Mouse (Mus musculus) MEL (cell line): ENCODE results near the gene Prkag2. TPM values are rescaled to one million over a fixed set of nuclear protein-coding genes. Genes with fewer than 3 reads are reported as not detected.

Source experiments
- DNase-seq: peaks from one replicate; pipeline ENCODE4 v3.0.0; 2011; ENCODE audit warnings: low read depth, low spot score
- H3K27ac ChIP-seq: 2 replicates; pipeline ENCODE4 v1.5.1; 2012; ENCODE audit warnings: low read depth, mild to moderate bottlenecking, control low read depth, low read length, moderate library complexity; ENCODE audit not compliant: control insufficient read depth
- H3K27me3 ChIP-seq, 2 experiments: fragments of 150-350 bp in 1 of 2; sonication (generic) in 1 of 2; 2 replicates each; pipeline ENCODE4 v1.6.1; 2012; ENCODE audit warnings: low read length in 2 of 2, mild to moderate bottlenecking in 2 of 2, improper control_type of control experiment in 1 of 2, moderate library complexity in 1 of 2; ENCODE audit not compliant: insufficient read depth in 2 of 2, control insufficient read depth in 1 of 2
- H3K36me3 ChIP-seq, 2 experiments: 2 replicates each; pipeline ENCODE4 v1.6.1; 2012 to 2014; ENCODE audit warnings: low read length in 2 of 2, improper control_type of control experiment in 1 of 2, inconsistent platforms in 1 of 2, mild to moderate bottlenecking in 1 of 2; ENCODE audit not compliant: insufficient read depth in 2 of 2, control insufficient read depth in 1 of 2
- H3K4me1 ChIP-seq, 2 experiments: fragments of 150-350 bp in 1 of 2; sonication (generic) in 1 of 2; 2 replicates each; pipeline ENCODE4 v1.6.1; 2012; ENCODE audit warnings: low read length in 2 of 2, improper control_type of control experiment in 1 of 2, mild to moderate bottlenecking in 1 of 2; ENCODE audit not compliant: insufficient read depth in 2 of 2, control insufficient read depth in 1 of 2
- H3K4me3 ChIP-seq, 2 experiments: fragments of 150-350 bp in 1 of 2; sonication (generic) in 1 of 2; 2 replicates each; pipeline ENCODE4 v1.5.1; 2012; ENCODE audit warnings: low read depth in 2 of 2, low read length in 2 of 2, mild to moderate bottlenecking in 2 of 2, moderate library complexity in 2 of 2, control low read depth in 1 of 2, improper control_type of control experiment in 1 of 2; ENCODE audit not compliant: control insufficient read depth in 1 of 2, insufficient read depth in 1 of 2
- H3K79me2 ChIP-seq: 2 replicates; pipeline ENCODE4 v1.6.1; 2012; ENCODE audit warnings: mild to moderate bottlenecking, low read length, moderate library complexity; ENCODE audit not compliant: control insufficient read depth, poor library complexity, insufficient read depth
- H3K9ac ChIP-seq: 2 replicates; pipeline ENCODE4 v1.6.1; 2012; ENCODE audit warnings: low read depth, mild to moderate bottlenecking, control low read depth, low read length, moderate library complexity; ENCODE audit not compliant: control insufficient read depth, poor library complexity, severe bottlenecking
- H3K9me3 ChIP-seq: fragments of 150-350 bp; sonication (generic); replicated peaks from 2 replicates; pipeline ENCODE4 v1.6.1; 2012; ENCODE audit warnings: mild to moderate bottlenecking, low read length, improper control_type of control experiment, moderate library complexity; ENCODE audit not compliant: insufficient read depth
- BHLHE40 ChIP-seq: IDR thresholded peaks from 2 replicates; pipeline ENCODE4 v1.6.1; 2012; ENCODE audit warnings: low read depth, mild to moderate bottlenecking, inconsistent platforms, low read length, improper control_type of control experiment, borderline replicate concordance
- CTCF ChIP-seq, 3 experiments: IDR thresholded peaks in 2 of 3; conservative IDR thresholded peaks in 1 of 3; 2 replicates each; pipeline ENCODE4 v1.5.1; 2011 to 2012; ENCODE audit warnings: low read length in 3 of 3, low read depth in 2 of 3, mild to moderate bottlenecking in 2 of 3, improper control_type of control experiment in 1 of 3, inconsistent platforms in 1 of 3, mixed read lengths in 1 of 3, moderate library complexity in 1 of 3; ENCODE audit not compliant: control insufficient read depth in 1 of 3, insufficient read depth in 1 of 3, poor library complexity in 1 of 3, severe bottlenecking in 1 of 3
- E2F4 ChIP-seq: IDR thresholded peaks from 2 replicates; pipeline ENCODE4 v1.6.1; 2011; ENCODE audit warnings: low read depth, low read length, improper control_type of control experiment, borderline replicate concordance
- ELF1 ChIP-seq: IDR thresholded peaks from 2 replicates; pipeline ENCODE4 v1.6.1; 2014; ENCODE audit warnings: low read depth, mild to moderate bottlenecking, inconsistent platforms, low read length, improper control_type of control experiment, moderate library complexity
- EP300 ChIP-seq, 2 experiments: IDR thresholded peaks; 2 replicates each; pipeline ENCODE4 v1.6.1; 2011; ENCODE audit warnings: improper control_type of control experiment in 2 of 2, low read length in 2 of 2, low read depth in 1 of 2, mild to moderate bottlenecking in 1 of 2
- ETS1 ChIP-seq: IDR thresholded peaks from 2 replicates; pipeline ENCODE4 v1.6.1; 2012; ENCODE audit warnings: low read depth, mild to moderate bottlenecking, inconsistent platforms, low read length, improper control_type of control experiment, moderate library complexity
- GABPA ChIP-seq: IDR thresholded peaks from 2 replicates; pipeline ENCODE4 v1.6.1; 2012; ENCODE audit warnings: low read depth, mild to moderate bottlenecking, inconsistent platforms, low read length, improper control_type of control experiment, moderate library complexity
- GATA1 ChIP-seq: IDR thresholded peaks from 2 replicates; pipeline ENCODE4 v1.6.1; 2011; ENCODE audit warnings: low read depth, low read length, improper control_type of control experiment
- HCFC1 ChIP-seq: IDR thresholded peaks from 2 replicates; pipeline ENCODE4 v1.6.1; 2012; ENCODE audit warnings: low read depth, mild to moderate bottlenecking, inconsistent platforms, low read length, improper control_type of control experiment, moderate library complexity
- JUND ChIP-seq: IDR thresholded peaks from 2 replicates; pipeline ENCODE4 v1.6.1; 2011; ENCODE audit warnings: low read depth, mild to moderate bottlenecking, improper control_type of control experiment, low read length
- KAT2A ChIP-seq: conservative IDR thresholded peaks from 2 replicates; pipeline ENCODE4 v1.6.1; 2012; ENCODE audit warnings: low read depth, low read length, improper control_type of control experiment, inconsistent platforms
- MYC ChIP-seq: IDR thresholded peaks from 2 replicates; pipeline ENCODE4 v1.6.1; 2011; ENCODE audit warnings: low read depth, mild to moderate bottlenecking, low read length, improper control_type of control experiment, moderate library complexity
- NRF1 ChIP-seq: IDR thresholded peaks from 2 replicates; pipeline ENCODE4 v1.6.1; 2014; ENCODE audit warnings: low read depth, mild to moderate bottlenecking, inconsistent platforms, low read length, improper control_type of control experiment, moderate library complexity; ENCODE audit not compliant: poor library complexity, insufficient read depth, severe bottlenecking
- RCOR1 ChIP-seq: IDR thresholded peaks from 2 replicates; pipeline ENCODE4 v1.6.1; 2012; ENCODE audit warnings: low read depth, mild to moderate bottlenecking, inconsistent platforms, low read length, improper control_type of control experiment
- SIN3A ChIP-seq: IDR thresholded peaks from 2 replicates; pipeline ENCODE4 v1.6.1; 2012; ENCODE audit warnings: low read length, improper control_type of control experiment, inconsistent platforms
- TAL1 ChIP-seq: IDR thresholded peaks from 2 replicates; pipeline ENCODE4 v1.6.1; 2012; ENCODE audit warnings: mild to moderate bottlenecking, inconsistent platforms, low read length, moderate library complexity, mixed read lengths
- TBP ChIP-seq: IDR thresholded peaks from 2 replicates; pipeline ENCODE4 v1.8.0; 2011; ENCODE audit warnings: low read depth, low read length, improper control_type of control experiment
- TCF12 ChIP-seq: IDR thresholded peaks from 2 replicates; pipeline ENCODE4 v1.6.1; 2014; ENCODE audit warnings: low read depth, mild to moderate bottlenecking, inconsistent platforms, low read length, improper control_type of control experiment, moderate library complexity
- USF2 ChIP-seq, 2 experiments: IDR thresholded peaks; 2 replicates each; pipeline ENCODE4 v1.6.1; 2011 to 2012; ENCODE audit warnings: improper control_type of control experiment in 2 of 2, low read length in 2 of 2, borderline replicate concordance in 1 of 2, inconsistent platforms in 1 of 2, low read depth in 1 of 2, mild to moderate bottlenecking in 1 of 2; ENCODE audit not compliant: insufficient read depth in 1 of 2
- ZC3H11A ChIP-seq: IDR thresholded peaks from 2 replicates; pipeline ENCODE4 v1.6.1; 2012; ENCODE audit warnings: low read depth, mild to moderate bottlenecking, inconsistent platforms, low read length, improper control_type of control experiment
- ZKSCAN1 ChIP-seq: IDR thresholded peaks from 2 replicates; pipeline ENCODE4 v1.6.1; 2012; ENCODE audit warnings: low read depth, mild to moderate bottlenecking, inconsistent platforms, low read length, improper control_type of control experiment, moderate library complexity
- ZMIZ1 ChIP-seq: IDR thresholded peaks from 2 replicates; pipeline ENCODE4 v1.6.1; 2012; ENCODE audit warnings: low read depth, mild to moderate bottlenecking, inconsistent platforms, low read length, improper control_type of control experiment, moderate library complexity
- polyA plus RNA-seq, 2 experiments: library from polyadenylated mRNA; stranded (reverse) in 1 of 2; unstranded in 1 of 2; fragments of >175 nt in 1 of 2; fragments of >200 nt in 1 of 2; gene quantifications; 2 replicates each; pipeline versions ENCODE4 v1.2.1 to v1.2.4; 2012; ENCODE audit warnings: low replicate concordance in 2 of 2, low read depth in 1 of 2; ENCODE audit not compliant: insufficient read length in 2 of 2, insufficient read depth in 1 of 2, missing spikeins in 1 of 2
- total RNA-seq: library from RNA; depleted of rRNA; stranded (reverse); fragments of 300-350 nt; gene quantifications from 2 replicates; pipeline ENCODE4 v1.2.3, GENCODE M21; 2012

The Prkag2 gene
- total and polyA plus RNA-seq, 3 experiments, result 8.0 to 27.9 TPM; not detected in 1

DNA sequence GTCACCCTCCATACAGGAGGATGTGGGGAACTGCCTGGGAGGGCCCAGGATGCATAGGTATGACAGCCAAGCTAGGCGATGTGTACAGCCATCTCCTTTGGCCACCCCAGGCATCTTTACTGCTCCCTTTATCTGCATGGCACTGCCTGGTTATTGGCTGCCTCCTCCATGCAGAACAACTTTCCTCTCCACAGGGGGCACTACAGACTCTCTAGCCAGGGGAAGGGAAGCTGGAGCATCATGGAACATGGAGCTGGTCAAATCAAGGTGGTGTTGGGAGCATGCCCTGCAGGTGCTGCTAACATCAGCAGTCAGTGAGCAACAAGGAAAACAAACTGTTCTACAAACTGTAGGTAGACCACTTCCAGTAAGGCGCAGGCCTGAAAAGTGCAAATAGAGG lies 56.4 kb downstream of the Prkag2 start:
- H3K4me3 ChIP-seq, result no peak overlapping the region
- H3K9me3 ChIP-seq, result no peaks in the 10 kb centered on the region
- no peak for DNase-seq
- peaks cover 0 to 22% of the 10 kb centered on the region in 2 experiments; a peak in 2 of 4 replicates for H3K36me3 ChIP-seq
- peaks cover 14 to 31% of the 10 kb centered on the region in 2 experiments for H3K4me1 ChIP-seq
- H3K27ac ChIP-seq, result no peak overlapping the region
- H3K9ac ChIP-seq, result no peak overlapping the region
- no peaks in the 10 kb centered on the region for H3K79me2 ChIP-seq
- TF ChIP-seq TBP (no peak), CTCF (IDR thresholded peaks at IDR 0.05 in 2 of 3, conservative IDR thresholded peaks at IDR 0.05 in 1 of 3; ENCODE audit: control insufficient read depth in 1 of 3, insufficient read depth in 1 of 3, low read depth in 2 of 3, low read length in 3 of 3, poor library complexity in 1 of 3, severe bottlenecking in 1 of 3) (peak in 1 of 3 experiments; percentile 13; a peak in 1 of 6 replicates), ETS1 (no peak), MYC (no peak), ELF1 (no peak)
- H3K27me3 ChIP-seq, result no peaks in the 10 kb centered on the region

DNA sequence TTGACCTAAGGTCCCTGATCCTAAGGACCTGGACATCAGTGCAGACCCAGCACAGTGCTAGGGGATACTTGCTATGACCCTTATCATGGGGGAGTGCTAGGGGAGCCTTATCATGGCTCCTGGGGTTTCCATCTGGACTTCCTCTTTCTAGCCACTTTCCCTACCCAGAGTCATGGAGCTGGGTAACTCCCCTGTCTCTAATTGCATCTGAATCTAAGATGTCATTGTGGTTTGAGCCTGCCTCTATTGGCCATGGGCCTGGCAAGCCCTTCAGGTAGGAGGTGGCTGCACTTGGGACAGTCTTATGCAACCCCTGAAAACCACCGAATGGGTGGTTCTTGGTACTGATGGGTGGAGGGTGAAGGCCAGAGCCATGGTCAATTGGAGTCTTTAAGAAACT lies 58.5 kb downstream of the Prkag2 start:
- TF ChIP-seq GABPA (no peak), HCFC1 (no peak), NRF1 (no peak), CTCF (IDR thresholded peaks at IDR 0.05 in 2 of 3, conservative IDR thresholded peaks at IDR 0.05 in 1 of 3; ENCODE audit: control insufficient read depth in 1 of 3, insufficient read depth in 1 of 3, low read depth in 2 of 3, low read length in 3 of 3, poor library complexity in 1 of 3, severe bottlenecking in 1 of 3) (no peak), EP300 (IDR thresholded peaks at IDR 0.05; ENCODE audit: low read depth in 1 of 2, low read length in 2 of 2) (peak; percentile 80 to 98), ETS1 (peak; percentile 82), KAT2A (no peak), TAL1 (peak; percentile 75), TCF12 (peak; percentile 61; the same call in 1 of the 2 replicates), ZKSCAN1 (no peak), SIN3A (peak; percentile 12; the same call in 1 of the 2 replicates), BHLHE40 (peak; percentile 17; the same call in 1 of the 2 replicates), USF2 (IDR thresholded peaks at IDR 0.05; ENCODE audit: borderline replicate concordance in 1 of 2, insufficient read depth in 1 of 2, low read depth in 1 of 2, low read length in 2 of 2) (no peak), GATA1 (peak; percentile 97), JUND (peak; percentile 21; the same call in 1 of the 2 replicates), RCOR1 (peak; percentile 83), E2F4 (no peak), ZC3H11A (0 out of 2 replicates have a peak, but pooled peaks have one; percentile 6), ZMIZ1 (no peak)
- Histone ChIP-seq H3K27ac (peak overlapping the region; percentile 53), H3K9me3 (no peaks in the 10 kb centered on the region), H3K4me1 (peaks cover 14 to 31% of the 10 kb centered on the region in 2 experiments), H3K9ac (peak overlapping the region; percentile 37; the same call in 1 of the 2 replicates), H3K27me3 (no peaks in the 10 kb centered on the region), H3K79me2 (no peaks in the 10 kb centered on the region), H3K36me3 (peaks cover 0 to 22% of the 10 kb centered on the region in 2 experiments; a peak in 2 of 4 replicates), H3K4me3 (0 out of 4 replicates have a peak overlapping the region, but pooled peaks of 1 of the 2 experiments have one; percentile 9)
- DNase-seq, result peak; percentile 93
